Mouse (Mus musculus) myocyte (in vitro differentiated cells): ENCODE results near the gene Mucl3.

ENCODE experiments used
- MAX ChIP-seq: IDR thresholded peaks from one replicate; pipeline ENCODE4 v1.6.1; 2011; ENCODE audit warnings: low read depth, mild to moderate bottlenecking, control low read depth
- TCF12 ChIP-seq: IDR thresholded peaks from one replicate; pipeline ENCODE4 v1.6.1; 2011; ENCODE audit warnings: mild to moderate bottlenecking, control low read depth; ENCODE audit not compliant: poor library complexity, insufficient read depth, severe bottlenecking
- TCF3 ChIP-seq: IDR thresholded peaks from one replicate; pipeline ENCODE4 v1.6.1; 2011; ENCODE audit warnings: low read depth, control low read depth; ENCODE audit not compliant: insufficient read length
- USF1 ChIP-seq: IDR thresholded peaks from one replicate; pipeline ENCODE4 v1.6.1; 2011; ENCODE audit warnings: low read depth, mild to moderate bottlenecking, control low read depth, moderate library complexity

GRCm38 (mm10) chr17:35587291-35587690 lies 56.2 kb downstream of the Mucl3 start:
- TF ChIP-seq USF1 = no peak
- no peak for TF ChIP-seq TCF3
- TF ChIP-seq TCF12 = no peak
- TF ChIP-seq MAX = no peak
